Mouse (Mus musculus) liver, embryonic 13.5 days (tissue): ENCODE data around the gene Lcp1. TPM values are rescaled to one million over a fixed set of nuclear protein-coding genes. Genes with fewer than 3 reads are reported as not detected.
A peak's percentile ranks its signal among the peaks of the same experiment; 100 is the strongest.

Experiments used
- ATAC-seq: fragments of 200-750 bp; cut with Nextera tagmentation; 2 replicates; pipeline ENCODE4 v1.8.0; 2017; ENCODE audit warnings: low read depth, mild to moderate bottlenecking, moderate number of reproducible peaks, moderate library complexity
- DNase-seq: peaks from one replicate; pipeline ENCODE4 v3.0.0; 2022
- H3K27ac ChIP-seq: fragments of 300-500 bp; sonication (generic); 2 replicates; pipeline ENCODE4 v1.5.1; 2015; ENCODE audit warnings: moderate library complexity, mild to moderate bottlenecking, inconsistent platforms
- H3K27me3 ChIP-seq: fragments of 300-500 bp; sonication (generic); 2 replicates; pipeline ENCODE4 v1.6.1; 2015; ENCODE audit warnings: mild to moderate bottlenecking, inconsistent platforms
- H3K36me3 ChIP-seq: fragments of 300-500 bp; sonication (generic); 2 replicates; pipeline ENCODE4 v1.6.1; 2015; ENCODE audit warnings: mild to moderate bottlenecking, inconsistent platforms
- H3K4me1 ChIP-seq: fragments of 300-500 bp; sonication (generic); replicated peaks from 2 replicates; pipeline ENCODE4 v1.6.1; 2015; ENCODE audit warnings: inconsistent platforms
- H3K4me2 ChIP-seq: fragments of 300-500 bp; sonication (generic); 2 replicates; pipeline ENCODE4 v1.6.1; 2015; ENCODE audit warnings: inconsistent platforms, mild to moderate bottlenecking, moderate library complexity
- H3K4me3 ChIP-seq: fragments of 300-500 bp; sonication (generic); replicated peaks from 2 replicates; pipeline ENCODE4 v1.5.1; 2015; ENCODE audit warnings: mild to moderate bottlenecking, inconsistent platforms
- H3K9ac ChIP-seq: fragments of 300-500 bp; sonication (generic); 2 replicates; pipeline ENCODE4 v1.6.1; 2015; ENCODE audit warnings: mild to moderate bottlenecking, inconsistent platforms
- H3K9me3 ChIP-seq: fragments of 300-500 bp; sonication (generic); replicated peaks from 2 replicates; pipeline ENCODE4 v1.6.1; 2016; ENCODE audit warnings: inconsistent platforms
- WGBS: fragments of 180-500 bp; shearing (Covaris S2); methylation state at CpG from one replicate; pipeline ENCODE4 v1.1.7; 2015; ENCODE audit not compliant: insufficient replicate concordance; 5-methylcytosine and 5-hydroxymethylcytosine counted together
- polyA plus RNA-seq: library from polyadenylated mRNA; unstranded; fragments of >200 nt; fragmentation: Nextera tagmentation; extraction: Ambion mirVana; gene quantifications from 2 replicates; pipeline ENCODE4 v1.2.1, GENCODE M21; 2015

Gene Lcp1
- polyA plus RNA-seq, 1 experiment from 2014 or later = 29.3 TPM

DNA sequence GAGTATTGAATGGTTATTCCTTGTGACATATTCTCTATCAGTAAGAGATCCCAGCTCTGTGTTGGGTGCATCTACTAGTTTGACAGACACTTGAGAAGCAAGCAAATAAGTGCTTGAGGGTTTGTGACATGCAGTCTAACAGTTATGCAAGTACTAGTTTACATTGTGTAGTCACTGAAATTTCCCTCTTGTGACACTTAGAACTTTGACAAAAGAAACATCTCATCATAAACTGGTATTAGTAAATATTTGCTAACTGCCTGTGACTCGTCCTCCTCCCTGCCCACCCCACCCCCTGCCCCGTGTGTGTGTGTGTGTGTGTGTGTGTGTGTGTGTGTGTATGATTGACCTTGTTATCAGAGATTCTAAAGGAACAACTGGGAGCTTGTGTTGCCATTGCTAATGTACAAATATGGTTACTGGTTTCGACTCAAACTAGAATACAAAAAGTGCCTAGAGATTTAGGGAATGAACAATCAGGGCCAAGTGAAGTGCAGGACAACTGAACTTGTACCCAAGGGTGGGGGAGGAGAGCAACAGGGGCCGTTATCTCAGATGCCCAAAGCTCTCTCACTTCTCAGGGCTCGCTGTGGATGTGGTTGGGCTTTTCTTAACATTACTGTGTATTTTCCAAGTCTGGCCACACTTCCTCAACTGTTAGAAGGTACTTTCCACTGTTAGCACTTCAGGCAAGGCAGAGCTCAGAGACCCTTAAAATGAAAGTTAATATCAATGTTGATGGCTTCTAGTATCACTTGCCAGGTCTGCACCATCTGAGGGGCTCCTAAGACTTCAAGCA, 55.1 kb downstream of the Lcp1 start:
- Histone ChIP-seq H3K27ac (peak overlapping the region; percentile 77), H3K36me3 (no peaks in the 10 kb centered on the region), H3K27me3 (no peaks in the 10 kb centered on the region), H3K4me2 (peak overlapping the region; percentile 21; the same call in 1 of the 2 replicates), H3K4me3 (no peak overlapping the region), H3K9me3 (no peaks in the 10 kb centered on the region), H3K9ac (peak overlapping the region; percentile 1; the same call in 1 of the 2 replicates), H3K4me1 (peaks cover 54% of the 10 kb centered on the region)
- WGBS = 7% methylated on average over 5 of the region's 5 CpGs
- ATAC-seq (peak; percentile 70; the same call in 1 of the 2 replicates), DNase-seq (peak; percentile 18)

- WGBS = 80% methylated on average over 8 of the region's 8 CpGs
- ATAC-seq (no peak), DNase-seq (no peak)
- Histone ChIP-seq H3K36me3 (no peaks in the 10 kb centered on the region), H3K4me3 (no peak overlapping the region), H3K27me3 (no peaks in the 10 kb centered on the region), H3K4me2 (no peak overlapping the region), H3K27ac (peak overlapping the region; percentile 77), H3K4me1 (peaks cover 45% of the 10 kb centered on the region), H3K9ac (peak overlapping the region; percentile 1; the same call in 1 of the 2 replicates), H3K9me3 (no peaks in the 10 kb centered on the region)
These were observed 56.0 kb downstream of the Lcp1 start for GRCm38 (mm10) chr14:75186858-75187415.

- Histone ChIP-seq H3K9ac (no peak overlapping the region), H3K27ac (no peak overlapping the region), H3K27me3 (no peaks in the 10 kb centered on the region), H3K4me1 (peaks cover 34% of the 10 kb centered on the region), H3K4me2 (no peak overlapping the region), H3K4me3 (no peak overlapping the region), H3K9me3 (no peaks in the 10 kb centered on the region), H3K36me3 (no peaks in the 10 kb centered on the region)
- DNase-seq (no peak), ATAC-seq (no peak)
- WGBS = 58% methylated on average over 6 of the region's 6 CpGs
These were observed 57.6 kb downstream of the Lcp1 start for GRCm38 (mm10) chr14:75188521-75188920.

DNA sequence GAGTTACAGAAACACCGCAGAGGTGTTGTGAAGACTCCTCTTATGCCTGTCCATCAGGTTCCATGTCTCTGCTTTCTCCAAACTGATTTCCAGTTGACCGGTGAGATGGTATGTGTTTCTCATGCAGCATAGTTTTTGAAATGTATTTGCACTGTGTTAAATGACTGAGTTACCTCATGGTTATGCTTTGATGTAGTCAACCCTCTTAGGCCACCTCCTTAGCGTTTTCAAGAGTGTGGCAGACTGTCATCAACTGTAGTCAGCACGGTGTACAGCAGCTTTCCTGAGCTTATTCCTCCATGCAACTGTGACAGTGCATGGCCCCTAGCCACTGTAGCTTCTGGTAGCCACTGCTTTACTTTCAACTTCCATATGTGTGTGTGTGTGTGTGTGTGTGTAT, 58.1 kb downstream of the Lcp1 start:
- no peaks in the 10 kb centered on the region for H3K27me3 ChIP-seq
- H3K36me3 ChIP-seq = no peaks in the 10 kb centered on the region
- no peak overlapping the region for H3K27ac ChIP-seq
- 77% methylated on average over 4 of the region's 4 CpGs for WGBS
- H3K4me3 ChIP-seq = no peak overlapping the region
- no peaks in the 10 kb centered on the region for H3K9me3 ChIP-seq
- ATAC-seq (no peak), DNase-seq (no peak)
- H3K4me1 ChIP-seq = peaks cover 31% of the 10 kb centered on the region
- no peak overlapping the region for H3K9ac ChIP-seq
- H3K4me2 ChIP-seq = no peak overlapping the region

DNA sequence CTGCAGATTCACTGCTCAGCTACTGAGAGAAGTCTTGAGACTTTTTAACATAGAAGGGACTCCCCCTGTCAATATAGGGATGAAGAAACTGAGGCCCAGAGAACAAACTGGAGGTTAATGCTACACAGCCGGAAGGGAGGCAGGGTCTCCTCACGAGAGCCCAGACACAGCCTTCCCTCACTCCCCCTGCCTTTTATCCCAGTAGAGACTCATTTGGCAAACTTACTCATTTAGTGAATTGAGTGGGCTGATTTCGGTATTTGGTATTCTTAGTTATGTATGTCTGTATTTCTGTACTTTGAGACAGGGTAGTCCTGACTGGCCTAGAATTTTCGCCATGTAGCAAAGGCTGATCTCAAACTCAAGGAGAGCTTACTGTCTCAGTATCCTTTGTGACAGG, 59.8 kb downstream of the Lcp1 start:
- H3K36me3 ChIP-seq = no peaks in the 10 kb centered on the region
- DNase-seq (no peak), ATAC-seq (no peak)
- no peaks in the 10 kb centered on the region for H3K27me3 ChIP-seq
- no peak overlapping the region for H3K9ac ChIP-seq
- no peak overlapping the region for H3K4me2 ChIP-seq
- 74% methylated on average over 4 of the region's 4 CpGs for WGBS
- H3K9me3 ChIP-seq = no peaks in the 10 kb centered on the region
- peaks cover 22% of the 10 kb centered on the region for H3K4me1 ChIP-seq
- H3K27ac ChIP-seq = no peak overlapping the region
- H3K4me3 ChIP-seq = no peak overlapping the region

GRCm38 (mm10) chr14:75192427-75192826, 61.5 kb downstream of the Lcp1 start:
- H3K27ac ChIP-seq = no peak overlapping the region
- H3K9ac ChIP-seq = no peak overlapping the region
- no peak overlapping the region for H3K4me2 ChIP-seq

DNA sequence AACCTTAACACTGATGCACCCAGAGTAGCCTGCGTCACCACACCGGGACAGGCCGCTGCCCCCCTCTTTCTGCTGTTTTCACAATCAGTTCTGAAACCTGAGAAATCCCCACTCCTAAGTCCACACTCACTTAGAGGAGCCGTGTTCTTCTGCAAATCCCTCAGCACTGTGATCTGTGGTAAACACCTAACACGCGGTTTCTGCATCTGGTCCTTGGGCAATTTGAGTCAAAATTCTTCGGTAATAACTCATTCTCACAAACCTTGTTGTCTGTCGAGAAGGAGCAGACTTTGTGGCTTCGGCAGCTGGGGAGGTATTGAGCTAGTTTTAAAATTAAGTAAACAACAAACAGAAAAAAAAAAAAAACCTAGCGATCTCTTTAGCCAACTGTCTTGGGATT, 62.0 kb downstream of the Lcp1 start:
- Histone ChIP-seq H3K36me3 (no peaks in the 10 kb centered on the region), H3K4me1 (peaks cover 14% of the 10 kb centered on the region), H3K4me3 (no peak overlapping the region), H3K27me3 (no peaks in the 10 kb centered on the region), H3K27ac (no peak overlapping the region), H3K9ac (no peak overlapping the region), H3K9me3 (no peaks in the 10 kb centered on the region), H3K4me2 (no peak overlapping the region)
- WGBS = 71% methylated on average over 10 of the region's 10 CpGs
- no peak for ATAC-seq
- DNase-seq = no peak

More at GRCm38 (mm10) chr14:75192427-75192826, 61.5 kb downstream of the Lcp1 start:
- WGBS = 79% methylated on average over 10 of the region's 10 CpGs
- no peak overlapping the region for H3K4me3 ChIP-seq
- H3K36me3 ChIP-seq = no peaks in the 10 kb centered on the region
- no peaks in the 10 kb centered on the region for H3K27me3 ChIP-seq
- peaks cover 14% of the 10 kb centered on the region for H3K4me1 ChIP-seq
- ATAC-seq = no peak
- H3K9me3 ChIP-seq = no peaks in the 10 kb centered on the region
- no peak for DNase-seq

DNA sequence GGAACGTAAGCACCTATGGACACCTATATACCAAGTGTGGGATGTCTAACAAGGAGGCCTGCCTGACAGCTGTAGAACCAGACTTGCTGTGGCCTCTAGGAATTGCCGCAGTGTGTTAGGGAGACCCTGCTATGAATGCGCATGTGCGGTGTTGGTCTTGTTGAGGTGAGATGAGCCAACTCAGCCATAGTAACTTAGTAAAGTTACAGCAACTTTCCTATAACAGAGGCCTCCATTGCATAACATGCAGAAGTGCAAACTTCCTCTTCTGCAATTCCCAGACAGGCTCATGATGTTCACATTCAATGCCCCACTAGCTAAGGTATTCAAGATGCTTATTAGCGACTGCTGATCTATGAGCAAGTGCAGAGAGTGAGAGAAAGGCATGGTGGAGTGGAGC, 64.6 kb downstream of the Lcp1 start:
- Histone ChIP-seq H3K4me1 (peaks cover 17% of the 10 kb centered on the region), H3K4me2 (no peak overlapping the region), H3K36me3 (peaks cover 6% of the 10 kb centered on the region; the same call in 1 of the 2 replicates), H3K4me3 (no peak overlapping the region), H3K27me3 (no peaks in the 10 kb centered on the region), H3K9ac (no peak overlapping the region), H3K9me3 (no peaks in the 10 kb centered on the region), H3K27ac (0 out of 2 replicates have a peak overlapping the region, but pooled peaks have one; percentile 16)
- DNase-seq = no peak
- no peak for ATAC-seq
- 78% methylated on average over 5 of the region's 5 CpGs for WGBS

DNA sequence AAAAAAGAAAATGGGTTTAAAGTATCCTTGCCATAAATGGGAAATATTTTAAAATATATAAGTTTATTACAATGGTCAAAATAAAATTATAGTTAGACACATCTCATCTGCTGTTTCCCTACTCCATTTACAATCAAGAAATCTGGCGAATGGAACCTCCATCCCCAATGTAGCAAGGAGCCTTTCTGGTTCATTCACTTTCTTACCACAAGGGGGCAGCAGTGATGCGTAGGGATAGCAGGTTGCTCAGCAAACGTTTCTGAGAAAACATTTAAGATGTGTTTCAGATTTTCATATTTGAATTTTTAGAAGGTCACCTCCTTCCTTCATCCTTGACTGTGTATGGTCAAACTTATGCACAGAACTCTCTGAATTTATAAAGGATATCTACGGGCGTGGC, 66.1 kb downstream of the Lcp1 start:
- no peak overlapping the region for H3K9ac ChIP-seq
- H3K27me3 ChIP-seq = no peaks in the 10 kb centered on the region
- H3K4me1 ChIP-seq = peaks cover 17% of the 10 kb centered on the region
- no peak overlapping the region for H3K4me3 ChIP-seq
- DNase-seq (peak; percentile 53), ATAC-seq (no peak)
- H3K27ac ChIP-seq = no peak overlapping the region
- H3K9me3 ChIP-seq = no peaks in the 10 kb centered on the region
- no peak overlapping the region for H3K4me2 ChIP-seq
- peaks cover 6% of the 10 kb centered on the region; the same call in 1 of the 2 replicates for H3K36me3 ChIP-seq
- 35% methylated on average over 5 of the region's 5 CpGs for WGBS

DNA sequence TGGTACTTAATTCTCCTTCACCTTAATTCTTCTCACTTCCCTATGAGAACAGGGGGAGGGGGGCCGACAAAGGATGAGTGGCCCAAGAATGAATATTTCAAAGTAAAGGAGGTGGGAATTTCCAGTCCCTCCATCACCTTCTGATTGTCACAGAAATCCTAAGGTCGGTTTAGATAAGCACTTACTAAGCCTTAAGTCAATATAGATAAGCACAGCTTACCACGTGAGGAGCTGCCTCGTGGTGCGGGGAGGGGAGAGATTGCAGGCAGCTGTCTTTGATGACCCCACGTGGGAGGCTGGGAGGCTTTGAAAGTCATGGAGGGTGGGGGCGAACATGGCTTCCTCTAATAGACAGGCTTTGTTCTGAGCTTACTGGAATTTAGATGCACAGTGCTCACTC, 66.8 kb downstream of the Lcp1 start:
- H3K4me1 ChIP-seq = peaks cover 17% of the 10 kb centered on the region
- peak; percentile 78 for ATAC-seq
- H3K9ac ChIP-seq = no peak overlapping the region
- 9% methylated on average over 7 of the region's 7 CpGs for WGBS
- H3K9me3 ChIP-seq = no peaks in the 10 kb centered on the region
- no peaks in the 10 kb centered on the region for H3K27me3 ChIP-seq
- no peak overlapping the region for H3K4me3 ChIP-seq
- no peak overlapping the region for H3K27ac ChIP-seq
- DNase-seq = peak; percentile 49
- no peak overlapping the region for H3K4me2 ChIP-seq
- H3K36me3 ChIP-seq = peaks cover 6% of the 10 kb centered on the region; the same call in 1 of the 2 replicates

- Histone ChIP-seq H3K4me1 (no peaks in the 10 kb centered on the region), H3K27me3 (no peaks in the 10 kb centered on the region), H3K9me3 (no peaks in the 10 kb centered on the region), H3K27ac (no peak overlapping the region), H3K36me3 (no peaks in the 10 kb centered on the region), H3K9ac (no peak overlapping the region), H3K4me2 (no peak overlapping the region), H3K4me3 (no peak overlapping the region)
- ATAC-seq = no peak
- 72% methylated on average over 6 of the region's 6 CpGs for WGBS
- no peak for DNase-seq
These were observed 74.6 kb downstream of the Lcp1 start for GRCm38 (mm10) chr14:75205363-75206051.
